Mouse (Mus musculus) layer of hippocampus, postnatal 14 days (tissue): ENCODE measurements around the gene Abca5. TPM values are rescaled to one million over a fixed set of nuclear protein-coding genes. Genes with fewer than 3 reads are reported as not detected.

Experiments
- DNase-seq, 2 experiments: peaks; one replicate each; pipeline ENCODE4 v3.0.0; 2021 to 2022; ENCODE audit warnings: low spot score in 2 of 2, mixed read lengths in 1 of 2
- total RNA-seq, 2 experiments: library from RNA; stranded (reverse); gene quantifications; 2 replicates each; pipeline ENCODE4 v1.2.3; 2021

The Abca5 gene
- total RNA-seq, 2 experiments from 2014 or later: 27.6 to 31.4 TPM

- DNase-seq: no peak
These were observed 30.9 kb downstream of the Abca5 start for GRCm38 (mm10) chr11:110306475-110307168.

- DNase-seq: no peak
These were observed 34.1 kb downstream of the Abca5 start for GRCm38 (mm10) chr11:110303411-110303810.

- DNase-seq: no peak
These were observed 39.5 kb downstream of the Abca5 start for GRCm38 (mm10) chr11:110297917-110298533.

GRCm38 (mm10) chr11:110290586-110290985 is 46.9 kb downstream of the Abca5 start:
- DNase-seq: no peak

GRCm38 (mm10) chr11:110288423-110288822 is 49.1 kb downstream of the Abca5 start:
- DNase-seq: no peak

GRCm38 (mm10) chr11:110287694-110288093 is 49.8 kb downstream of the Abca5 start:
- no peak for DNase-seq

- DNase-seq: no peak
These were observed 51.2 kb downstream of the Abca5 start for GRCm38 (mm10) chr11:110286331-110286730.

- DNase-seq: no peak
These were observed 52.7 kb downstream of the Abca5 start for GRCm38 (mm10) chr11:110284849-110285248.

GRCm38 (mm10) chr11:110284185-110284787 is 53.2 kb downstream of the Abca5 start:
- no peak for DNase-seq

- no peak for DNase-seq
These were observed 62.7 kb downstream of the Abca5 start for GRCm38 (mm10) chr11:110274794-110275193.

GRCm38 (mm10) chr11:110271745-110272144 is 65.8 kb downstream of the Abca5 start:
- DNase-seq: peak; percentile 46 to 71

- DNase-seq: peak; percentile 77 to 83
These were observed 69.2 kb downstream of the Abca5 start for GRCm38 (mm10) chr11:110268244-110268844.

GRCm38 (mm10) chr11:110267232-110267631 is 70.3 kb downstream of the Abca5 start:
- DNase-seq: no peak

GRCm38 (mm10) chr11:110266757-110267156 is 70.8 kb downstream of the Abca5 start:
- DNase-seq: peak; percentile 28 to 67

GRCm38 (mm10) chr11:110261867-110262266 is 75.6 kb downstream of the Abca5 start:
- no peak for DNase-seq

GRCm38 (mm10) chr11:110257911-110258310 is 79.6 kb downstream of the Abca5 start:
- DNase-seq: no peak

GRCm38 (mm10) chr11:110257061-110257460 is 80.5 kb downstream of the Abca5 start:
- no peak for DNase-seq

- no peak for DNase-seq
These were observed 85.3 kb downstream of the Abca5 start for GRCm38 (mm10) chr11:110252256-110252655.

- DNase-seq: no peak
These were observed 86.0 kb downstream of the Abca5 start, which contains the start of gene Abca6 for GRCm38 (mm10) chr11:110251534-110251933. Gene Abca6, minus strand, starts transcription at chr11:110251776.

GRCm38 (mm10) chr11:110244730-110245129 is 92.8 kb downstream of the Abca5 start:
- DNase-seq: no peak

- no peak for DNase-seq
These were observed 100.0 kb downstream of the Abca5 start for GRCm38 (mm10) chr11:110237466-110237865.

GRCm38 (mm10) chr11:110232975-110233374 is 104.5 kb downstream of the Abca5 start:
- no peak for DNase-seq
